Comparison of ENCODE assay signal across 9 mouse cellular contexts in genomic region chr8:105484392-105484791, GRCm38 (mm10). TPM values are rescaled to one million over a fixed set of nuclear protein-coding genes. Genes with fewer than 3 reads are reported as not detected.
DNase-seq lines count a peak whose midpoint lies in the region; ATAC-seq and TF ChIP-seq lines count a peak whose summit lies in the region.
"Had no signal": no experiment of that assay in that cellular context is flagged by ENCODE, and none has a peak within 500 bp of the region (broad histone marks: within the 10 kb centered on the region; RNA-seq: fewer than 3 reads in every experiment).

No protein-coding gene starts in this region.

- H3K4me3 ChIP-seq in intestine, embryonic 14.5 days (ENCODE audit: low read depth, low read length) = no peak overlapping the region
- no peak overlapping the region for H3K4me3 ChIP-seq in intestine, embryonic 15.5 days (replicated peaks)
- no peak overlapping the region for H3K4me3 ChIP-seq in intestine, embryonic 16.5 days (ENCODE audit: low read length)
- no peak overlapping the region for H3K4me3 ChIP-seq in lung, embryonic 14.5 days (ENCODE audit: low read depth, low read length)
- H3K4me3 ChIP-seq in olfactory bulb, adult 2 months (ENCODE audit: insufficient read depth, low read depth, low read length) = no peak overlapping the region
- H3K4me3 ChIP-seq: megakaryocyte, embryonic 14.5 days had no signal

- no peak for ATAC-seq in intestine, embryonic 14.5 days (replicated peaks; ENCODE audit: low FRiP score, low TSS enrichment, low read depth)
- no peak for ATAC-seq in intestine, embryonic 15.5 days
- ATAC-seq in intestine, embryonic 16.5 days = peak; percentile 52; the same call in 1 of the 2 replicates
- ATAC-seq in lung, embryonic 14.5 days (ENCODE audit: insufficient read depth) = peak; percentile 61

- peak; percentile 82 for DNase-seq in intestine, embryonic 14.5 days (ENCODE audit: low spot score)
- peak; percentile 70 for DNase-seq in Muller cell, postnatal 12 days (ENCODE audit: inconsistent ontology term)
- DNase-seq in fibroblast of lung, adult 2 months (ENCODE audit: low read depth) = peak; percentile 62
- DNase-seq in lung, embryonic 14.5 days = peak; percentile 84
- DNase-seq in right cerebral cortex, adult 18-20 months = no peak

- TF ChIP-seq CTCF in lung, embryonic 14.5 days (IDR thresholded peaks at IDR 0.05; ENCODE audit: low read depth) = peak; percentile 83
- peak; percentile 19; the same call in 1 of the 2 replicates for TF ChIP-seq CTCF in olfactory bulb, adult 2 months (IDR thresholded peaks at IDR 0.05; ENCODE audit: insufficient read depth, low read depth, low read length)

- H3K4me2 ChIP-seq in intestine, embryonic 14.5 days (ENCODE audit: low read length) = no peak overlapping the region
- no peak overlapping the region for H3K4me2 ChIP-seq in intestine, embryonic 15.5 days (replicated peaks)
- no peak overlapping the region for H3K4me2 ChIP-seq in intestine, embryonic 16.5 days (ENCODE audit: low read depth, low read length)
- no peak overlapping the region for H3K4me2 ChIP-seq in lung, embryonic 14.5 days

- H3K27me3 ChIP-seq in intestine, embryonic 14.5 days (replicated peaks; ENCODE audit: control insufficient read depth, insufficient read depth, low read length) = no peaks in the 10 kb centered on the region
- H3K27me3 ChIP-seq in intestine, embryonic 15.5 days (replicated peaks) = no peaks in the 10 kb centered on the region
- no peaks in the 10 kb centered on the region for H3K27me3 ChIP-seq in intestine, embryonic 16.5 days (replicated peaks; ENCODE audit: control insufficient read depth, insufficient read depth, low read length)
- no peaks in the 10 kb centered on the region for H3K27me3 ChIP-seq in lung, embryonic 14.5 days (ENCODE audit: insufficient read depth, low read length)

- H3K36me3 ChIP-seq in intestine, embryonic 14.5 days (ENCODE audit: control insufficient read depth, insufficient read depth, low read length) = peaks cover 14% of the 10 kb centered on the region; the same call in 1 of the 2 replicates
- H3K36me3 ChIP-seq in intestine, embryonic 15.5 days = no peaks in the 10 kb centered on the region
- H3K36me3 ChIP-seq in intestine, embryonic 16.5 days (ENCODE audit: control insufficient read depth, insufficient read depth, low read length) = no peaks in the 10 kb centered on the region
- H3K36me3 ChIP-seq in lung, embryonic 14.5 days (ENCODE audit: insufficient read depth) = peaks cover 16% of the 10 kb centered on the region

- TF ChIP-seq POLR2A in olfactory bulb, adult 2 months (IDR thresholded peaks at IDR 0.05; ENCODE audit: insufficient read depth, low read depth, low read length) = no peak

- no peak overlapping the region for H3K9ac ChIP-seq in intestine, embryonic 14.5 days (ENCODE audit: low read length)
- H3K9ac ChIP-seq in intestine, embryonic 15.5 days = no peak overlapping the region
- H3K9ac ChIP-seq in intestine, embryonic 16.5 days (ENCODE audit: low read depth, low read length) = no peak overlapping the region
- H3K9ac ChIP-seq in lung, embryonic 14.5 days = no peak overlapping the region

- H3K27ac ChIP-seq in intestine, embryonic 14.5 days (ENCODE audit: low read depth) = no peak overlapping the region
- no peak overlapping the region for H3K27ac ChIP-seq in intestine, embryonic 15.5 days
- no peak overlapping the region for H3K27ac ChIP-seq in intestine, embryonic 16.5 days (ENCODE audit: low read length)
- no peak overlapping the region for H3K27ac ChIP-seq in lung, embryonic 14.5 days (ENCODE audit: low read depth)
- no peak overlapping the region for H3K27ac ChIP-seq in olfactory bulb, adult 2 months (ENCODE audit: insufficient read depth, low read depth, low read length)

- WGBS in intestine, embryonic 14.5 days = 55% methylated on average over 2 of the region's 2 CpGs
- WGBS in intestine, embryonic 15.5 days = 46% methylated on average over 2 of the region's 2 CpGs
- 49% methylated on average over 2 of the region's 2 CpGs for WGBS in intestine, embryonic 16.5 days
- whole genome bisulfite sequencing in lung, embryonic 14.5 days = 40% methylated on average over 2 of the region's 2 CpGs
- 55% methylated on average over 2 of the region's 2 CpGs for WGBS in olfactory bulb, adult 2 months

- no peaks in the 10 kb centered on the region for H3K9me3 ChIP-seq in intestine, embryonic 14.5 days (ENCODE audit: control insufficient read depth, low read length)
- no peaks in the 10 kb centered on the region for H3K9me3 ChIP-seq in intestine, embryonic 15.5 days
- no peaks in the 10 kb centered on the region for H3K9me3 ChIP-seq in intestine, embryonic 16.5 days (ENCODE audit: control insufficient read depth, low read length)
- H3K9me3 ChIP-seq in lung, embryonic 14.5 days (ENCODE audit: low read depth, low read length) = no peaks in the 10 kb centered on the region
- H3K9me3 ChIP-seq: megakaryocyte, embryonic 14.5 days had no signal

- 0 out of 2 replicates have a peak, but pooled peaks cover 3% of the 10 kb centered on the region for H3K4me1 ChIP-seq in intestine, embryonic 14.5 days (replicated peaks; ENCODE audit: control insufficient read depth, insufficient read depth, low read length)
- no peaks in the 10 kb centered on the region for H3K4me1 ChIP-seq in intestine, embryonic 15.5 days (replicated peaks)
- H3K4me1 ChIP-seq in intestine, embryonic 16.5 days (ENCODE audit: control insufficient read depth, insufficient read depth, low read length) = no peaks in the 10 kb centered on the region
- H3K4me1 ChIP-seq in lung, embryonic 14.5 days (ENCODE audit: insufficient read depth) = no peaks in the 10 kb centered on the region
- no peaks in the 10 kb centered on the region; the same call in 1 of the 2 replicates for H3K4me1 ChIP-seq in olfactory bulb, adult 2 months (ENCODE audit: control insufficient read depth, insufficient read depth, low read length)

RNA-seq across cellular contexts. Expression of gene Zdhhc1, which starts 12.3 kb away (rescaled TPM):
- 25.0 and 25.2 TPM in 2 replicates for polyA plus RNA-seq in intestine, embryonic 14.5 days (2014; fragmentation: Nextera tagmentation; extraction: Ambion mirVana)
- polyA plus RNA-seq in intestine, embryonic 15.5 days (2015; fragmentation: Nextera tagmentation; extraction: Ambion mirVana) = 20.1 and 22.6 TPM in 2 replicates
- polyA plus RNA-seq in intestine, embryonic 16.5 days (2015; fragmentation: Nextera tagmentation; extraction: Ambion mirVana) = 17.5 and 18.5 TPM in 2 replicates
- polyA plus RNA-seq in lung, embryonic 14.5 days (2014; fragmentation: Nextera tagmentation; extraction: Ambion mirVana) = 40.0 and 41.9 TPM in 2 replicates
- not detected in 2 replicates for polyA plus RNA-seq in olfactory bulb, adult 2 months (2012; ENCODE audit: insufficient read depth, insufficient read length, low replicate concordance, missing spikeins)

RNA-seq across cellular contexts. Expression of gene Tppp3, which starts 13.1 kb away (rescaled TPM):
- 36.2 and 39.8 TPM in 2 replicates for polyA plus RNA-seq in intestine, embryonic 14.5 days (2014; fragmentation: Nextera tagmentation; extraction: Ambion mirVana)
- 38.1 and 39.3 TPM in 2 replicates for polyA plus RNA-seq in intestine, embryonic 15.5 days (2015; fragmentation: Nextera tagmentation; extraction: Ambion mirVana)
- 41.9 and 42.3 TPM in 2 replicates for polyA plus RNA-seq in intestine, embryonic 16.5 days (2015; fragmentation: Nextera tagmentation; extraction: Ambion mirVana)
- 41.1 and 42.3 TPM in 2 replicates for polyA plus RNA-seq in lung, embryonic 14.5 days (2014; fragmentation: Nextera tagmentation; extraction: Ambion mirVana)
- not detected in 2 replicates for polyA plus RNA-seq in olfactory bulb, adult 2 months (2012; ENCODE audit: insufficient read depth, insufficient read length, low replicate concordance, missing spikeins)

RNA-seq across cellular contexts. Expression of gene Hsd11b2, which starts 34.2 kb away (rescaled TPM):
- polyA plus RNA-seq in intestine, embryonic 14.5 days (2014; fragmentation: Nextera tagmentation; extraction: Ambion mirVana) = 3.1 and 3.8 TPM in 2 replicates
- 2.7 and 3.0 TPM in 2 replicates for polyA plus RNA-seq in intestine, embryonic 15.5 days (2015; fragmentation: Nextera tagmentation; extraction: Ambion mirVana)
- 1.9 and 2.3 TPM in 2 replicates for polyA plus RNA-seq in intestine, embryonic 16.5 days (2015; fragmentation: Nextera tagmentation; extraction: Ambion mirVana)
- polyA plus RNA-seq in lung, embryonic 14.5 days (2014; fragmentation: Nextera tagmentation; extraction: Ambion mirVana) = 4.8 and 5.9 TPM in 2 replicates
- polyA plus RNA-seq in olfactory bulb, adult 2 months (2012; ENCODE audit: insufficient read depth, insufficient read length, low replicate concordance, missing spikeins) = not detected in 2 replicates

Comparison
In these comparisons a context has a peak if more than half of its experiments do, and no peak if none do; other contexts are left out.
1. ATAC-seq: peak in intestine, embryonic 16.5 days (single experiment) and lung, embryonic 14.5 days (single experiment); none in intestine, embryonic 14.5 days (single experiment) and intestine, embryonic 15.5 days (single experiment).
2. RNA of gene Tppp3, which starts 13.1 kb away (polyA plus RNA-seq): 41.9 to 42.3 TPM in intestine, embryonic 16.5 days, 41.1 to 42.3 TPM in lung, embryonic 14.5 days, 38.1 to 39.3 TPM in intestine, embryonic 15.5 days and 36.2 to 39.8 TPM in intestine, embryonic 14.5 days; not detected in olfactory bulb, adult 2 months; every median in the first group is over 10 times any median in the second.